Mouse (Mus musculus) left cerebral cortex, adult 8-10 months (tissue): ENCODE results near the gene Ccl26. TPM values are rescaled to one million over a fixed set of nuclear protein-coding genes. Genes with fewer than 3 reads are reported as not detected.

ENCODE experiments used
- DNase-seq, 2 experiments: peaks; one replicate each; pipeline ENCODE4 v3.0.0; 2022; ENCODE audit warnings: low spot score in 2 of 2
- total RNA-seq, 4 experiments: library from RNA; stranded (reverse); gene quantifications; 2 replicates each; pipeline ENCODE4 v1.2.4; 2022

Ccl26 gene
- total RNA-seq, 4 experiments from 2014 or later: not detected

DNA sequence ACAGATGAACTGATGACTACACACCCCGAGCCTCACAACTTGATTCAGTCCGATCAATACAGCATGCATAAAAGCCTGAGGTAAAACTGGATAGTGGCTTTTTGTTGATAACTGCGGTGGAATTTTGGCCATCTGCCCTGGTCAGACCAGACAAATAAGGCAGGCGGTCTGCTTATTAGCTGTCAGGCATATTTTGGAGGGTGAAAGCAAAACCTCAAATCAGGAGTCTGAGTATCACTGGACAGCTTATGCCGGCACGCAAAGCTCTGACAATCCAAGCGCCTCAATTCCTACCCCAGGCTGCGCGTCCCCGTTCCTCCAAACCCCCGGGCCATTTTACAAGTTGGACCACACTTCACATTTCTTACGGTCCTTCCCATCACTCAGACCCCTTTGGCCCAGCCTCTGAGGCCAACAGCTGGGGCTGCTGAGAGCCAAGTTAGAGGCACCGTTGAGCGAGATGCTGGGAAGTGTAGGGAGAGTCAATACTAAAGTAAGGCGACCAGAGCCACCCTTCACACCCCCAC is 19.3 kb downstream of the Ccl26 start:
- DNase-seq: no peak

DNA sequence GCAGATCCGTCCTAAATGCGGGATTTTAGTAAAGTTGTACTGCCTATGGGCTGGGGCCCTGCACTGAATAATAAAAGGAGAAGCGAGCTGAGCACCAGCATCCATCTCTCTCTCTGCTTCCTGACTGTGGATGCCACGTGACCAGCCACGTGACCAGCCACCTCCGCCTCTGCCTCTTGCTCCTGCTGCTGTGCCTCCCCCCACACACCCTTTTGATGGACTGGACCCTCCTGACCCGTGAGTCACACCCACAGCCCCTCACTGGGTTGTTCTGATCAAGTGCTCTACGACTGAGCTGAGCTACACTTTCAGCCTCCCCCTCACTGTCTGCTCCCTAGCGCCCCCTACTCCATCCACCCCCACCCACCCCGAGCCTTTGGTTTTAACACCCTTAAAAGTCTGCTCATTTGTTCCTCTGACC is 25.6 kb downstream of the Ccl26 start:
- DNase-seq: no peak

DNA sequence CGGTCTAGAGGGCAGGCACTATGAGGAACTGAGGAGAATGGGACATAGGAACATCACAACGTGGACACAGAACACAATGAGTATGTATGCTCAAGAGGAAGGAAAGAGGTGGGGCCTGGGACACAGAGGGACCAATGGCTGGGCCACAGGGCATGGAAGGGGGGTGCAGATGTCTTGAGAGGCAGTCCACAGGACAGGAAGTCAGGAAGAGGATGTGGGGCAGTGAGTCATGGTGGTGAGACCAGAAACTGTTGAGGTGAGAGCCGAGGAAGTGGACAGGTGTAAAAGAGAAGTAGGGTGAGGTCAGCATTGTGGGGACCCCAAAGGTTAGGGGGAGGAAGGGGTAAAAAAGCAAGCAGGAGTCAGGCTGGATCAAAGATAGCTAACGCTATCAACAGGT is 26.0 kb downstream of the Ccl26 start:
- no peak for DNase-seq

DNA sequence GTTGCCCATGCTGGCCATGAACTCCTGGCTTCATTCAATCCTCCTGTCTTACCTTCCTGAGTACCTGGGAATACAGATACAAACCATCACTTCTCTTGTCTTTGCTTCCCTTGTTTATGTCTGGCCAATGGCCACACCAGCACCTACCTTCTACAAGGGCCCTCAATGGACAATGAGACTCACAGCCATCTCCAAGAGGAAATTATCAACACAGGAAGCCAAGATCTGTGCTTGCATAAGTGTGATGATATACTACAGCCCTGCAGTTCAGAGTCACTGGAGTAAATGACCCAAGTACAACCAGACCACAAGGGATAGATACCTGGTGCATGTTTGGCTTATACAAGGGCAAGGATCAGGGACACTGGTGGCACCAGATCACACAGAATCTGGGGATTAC is 27.5 kb downstream of the Ccl26 start:
- no peak for DNase-seq

DNA sequence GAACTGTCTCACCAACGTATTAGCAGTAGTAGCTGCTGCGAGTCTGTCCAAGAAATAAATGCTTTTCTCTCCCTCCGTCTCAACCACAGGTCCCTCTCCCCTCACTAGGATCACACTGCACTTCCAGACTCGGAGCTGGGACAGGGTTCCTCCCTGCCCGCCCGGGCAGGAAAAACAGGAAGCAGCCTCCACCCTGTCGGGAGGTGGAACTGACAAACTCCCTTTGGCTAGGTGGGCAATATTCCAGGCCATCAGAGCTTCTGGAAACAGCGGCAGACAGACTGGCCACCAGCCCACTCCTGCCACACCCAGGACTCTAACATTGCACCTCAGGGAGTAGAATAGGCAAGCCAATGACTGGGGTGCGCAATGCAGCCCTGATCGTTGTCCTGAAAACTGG is 29.9 kb downstream of the Ccl26 start:
- DNase-seq: no peak

DNA sequence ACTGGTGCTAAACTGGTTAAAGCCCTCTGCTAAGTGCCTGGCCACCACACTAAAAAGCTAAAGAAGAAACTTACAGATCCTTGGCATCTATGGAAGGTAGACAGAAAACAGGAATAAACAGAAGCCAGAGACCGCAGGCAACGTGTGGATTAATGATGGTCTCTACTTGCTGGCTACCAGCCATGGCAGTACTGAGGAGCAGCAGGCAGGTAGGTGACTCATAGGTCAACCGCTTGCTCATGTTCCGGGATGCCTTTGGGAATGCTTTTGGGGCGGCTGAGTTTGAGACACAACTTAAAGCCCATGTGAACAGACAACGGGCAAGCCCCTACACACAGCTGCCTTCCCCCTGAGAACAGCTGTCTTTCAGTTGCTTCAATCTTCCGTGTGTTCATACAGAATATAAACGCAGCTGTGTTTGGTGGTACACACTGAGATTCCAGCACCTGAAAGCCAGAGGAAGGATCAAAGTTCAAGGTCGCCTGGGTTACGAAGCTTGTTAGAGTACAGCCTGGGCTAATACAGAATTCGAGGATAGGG is 32.0 kb downstream of the Ccl26 start:
- no peak for DNase-seq

DNA sequence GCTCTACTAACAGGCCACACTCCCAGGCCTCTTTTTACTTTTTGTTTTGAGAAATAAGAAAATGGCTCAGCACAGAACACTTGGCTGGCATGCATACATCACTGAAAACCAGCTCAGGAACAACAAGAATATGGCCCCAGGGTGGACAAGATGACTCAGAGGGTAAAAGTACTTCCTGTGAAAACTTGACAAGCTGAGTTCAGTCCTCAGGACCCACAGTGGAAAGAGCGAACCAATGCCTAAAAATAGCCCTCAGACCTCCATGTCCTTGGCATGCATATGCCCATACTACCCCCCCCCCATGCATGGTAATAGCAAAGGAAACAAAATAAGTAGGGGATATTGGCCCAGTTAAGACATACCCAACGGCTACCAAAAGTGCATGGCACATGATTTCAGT is 33.4 kb downstream of the Ccl26 start:
- no peak for DNase-seq

DNA sequence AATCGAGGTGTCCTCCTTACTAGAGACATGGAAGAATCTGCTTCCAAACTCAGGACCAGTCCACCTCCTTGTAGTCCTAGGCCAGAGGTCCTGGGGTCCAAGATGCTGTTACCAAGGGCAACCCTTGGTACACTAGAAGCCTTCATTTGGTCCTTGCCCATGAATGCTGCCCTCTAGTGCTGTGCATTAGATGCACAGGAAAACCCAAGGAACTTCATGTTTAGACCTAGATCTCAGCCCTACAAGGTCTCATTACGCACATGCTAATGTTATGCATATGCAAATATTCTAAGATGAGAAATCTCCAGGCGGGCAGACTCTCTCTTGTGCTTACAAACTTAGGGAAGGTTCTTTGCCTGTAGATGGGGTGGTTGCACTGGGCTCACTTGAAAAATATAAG is 34.1 kb downstream of the Ccl26 start:
- DNase-seq: no peak

DNA sequence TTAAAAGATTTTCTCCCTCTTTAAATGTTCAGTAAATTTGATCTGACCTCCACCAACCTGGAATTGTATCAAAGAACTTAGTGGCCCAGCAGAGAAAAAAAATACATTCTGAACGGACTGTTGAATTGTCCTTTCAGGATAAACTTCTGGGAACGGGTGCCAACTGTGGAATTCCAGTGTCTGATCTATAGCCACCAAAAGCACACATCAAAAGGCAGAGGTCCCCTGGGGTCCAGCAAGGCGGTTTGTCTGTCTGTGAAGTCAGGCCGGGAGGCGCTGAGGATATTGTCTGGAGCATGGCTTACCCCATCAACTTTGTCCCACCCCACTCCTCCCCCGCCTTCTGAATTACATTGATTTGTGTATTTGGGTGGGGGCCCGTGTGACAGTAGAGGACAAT is 35.4 kb downstream of the Ccl26 start:
- DNase-seq: no peak

DNA sequence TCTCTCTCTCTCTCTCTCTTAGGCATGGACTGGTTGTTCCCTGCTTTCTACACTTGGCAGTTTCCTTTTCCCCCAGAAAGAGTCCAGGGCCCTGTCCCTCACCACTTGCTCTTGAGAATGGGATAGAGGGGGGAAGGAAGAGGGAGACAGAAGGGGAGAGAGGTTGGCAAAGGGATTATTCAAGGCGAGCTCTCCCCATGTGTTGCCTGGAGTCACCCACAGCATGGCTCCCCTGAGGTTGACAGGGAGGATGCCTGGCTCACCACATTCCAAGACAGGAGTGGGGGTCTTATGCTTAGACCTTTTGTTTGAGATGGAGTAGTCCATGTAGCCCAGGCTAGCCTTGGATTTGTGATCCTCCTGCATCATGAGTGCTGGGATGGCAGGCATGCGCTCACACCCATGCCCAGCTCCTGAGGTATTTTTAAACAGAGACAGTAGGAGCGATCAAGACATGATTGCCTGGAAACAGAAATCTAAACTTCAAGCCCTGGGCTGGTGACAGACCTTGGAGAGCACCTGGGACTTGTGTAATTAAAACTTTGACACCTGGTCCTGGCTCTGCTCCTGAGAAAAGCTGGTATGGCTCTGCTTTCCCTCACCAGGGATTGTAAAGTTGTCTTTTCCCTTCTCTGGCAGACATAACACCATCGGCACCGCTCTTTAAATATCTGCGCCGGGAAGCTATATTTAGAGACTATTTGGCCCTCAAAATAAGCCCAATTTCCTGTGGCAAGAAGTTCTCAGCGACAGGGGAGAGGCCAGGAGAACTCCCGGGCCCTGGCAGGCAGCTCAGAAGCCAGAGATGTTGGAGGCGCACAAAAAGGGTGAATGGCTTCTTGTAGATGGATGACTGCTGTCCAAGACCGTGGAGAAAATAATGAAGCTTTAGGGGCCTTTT is 38.5 kb downstream of the Ccl26 start:
- DNase-seq: no peak

DNA sequence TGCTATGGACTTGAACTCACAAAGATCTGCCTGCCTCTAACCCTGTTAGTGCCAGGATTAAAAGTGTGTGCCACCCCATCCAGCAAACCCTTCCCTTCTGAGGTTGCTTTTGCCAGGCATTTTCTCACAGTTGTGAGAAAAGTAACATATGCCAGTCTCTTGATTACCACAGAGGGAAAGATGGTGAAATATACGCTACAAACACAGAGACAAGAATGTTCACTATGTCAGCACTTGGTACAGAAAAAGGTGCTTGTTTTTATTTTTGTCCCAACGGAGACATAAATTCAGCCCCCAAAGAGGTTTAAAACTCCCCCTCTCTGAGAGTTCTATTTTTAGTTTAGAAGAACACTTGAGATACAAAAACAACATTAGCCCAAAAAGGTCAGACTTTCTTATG is 39.3 kb downstream of the Ccl26 start:
- DNase-seq: no peak

DNA sequence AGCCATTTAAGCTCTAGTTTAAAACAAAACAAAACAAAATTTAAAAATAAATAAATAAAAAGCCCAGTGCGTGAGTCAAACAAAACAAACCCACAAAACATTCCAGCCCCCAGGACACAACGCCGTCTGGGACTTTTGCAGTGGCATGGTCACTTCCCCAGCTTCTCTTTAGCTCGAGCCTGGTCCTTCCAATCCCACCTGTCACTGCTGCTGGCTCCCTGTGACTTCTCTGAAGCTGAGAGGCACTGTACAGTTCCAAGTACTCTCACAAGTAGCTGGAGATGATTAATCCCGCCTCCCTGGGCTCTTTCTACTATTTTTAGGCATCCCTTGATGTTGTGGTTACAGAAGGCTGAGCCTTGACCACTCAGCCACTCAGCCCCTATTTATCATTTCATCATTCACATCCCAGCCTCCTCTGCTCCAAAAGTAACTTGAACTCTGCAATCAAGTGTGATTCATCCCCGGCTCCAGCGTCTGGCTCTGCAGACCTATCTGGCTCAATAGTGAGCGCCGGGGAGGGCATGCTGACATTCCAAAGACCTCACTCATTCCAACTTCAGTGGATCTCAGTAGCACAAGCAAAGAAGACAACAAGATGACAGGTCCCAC is 41.2 kb downstream of the Ccl26 start:
- DNase-seq: no peak

DNA sequence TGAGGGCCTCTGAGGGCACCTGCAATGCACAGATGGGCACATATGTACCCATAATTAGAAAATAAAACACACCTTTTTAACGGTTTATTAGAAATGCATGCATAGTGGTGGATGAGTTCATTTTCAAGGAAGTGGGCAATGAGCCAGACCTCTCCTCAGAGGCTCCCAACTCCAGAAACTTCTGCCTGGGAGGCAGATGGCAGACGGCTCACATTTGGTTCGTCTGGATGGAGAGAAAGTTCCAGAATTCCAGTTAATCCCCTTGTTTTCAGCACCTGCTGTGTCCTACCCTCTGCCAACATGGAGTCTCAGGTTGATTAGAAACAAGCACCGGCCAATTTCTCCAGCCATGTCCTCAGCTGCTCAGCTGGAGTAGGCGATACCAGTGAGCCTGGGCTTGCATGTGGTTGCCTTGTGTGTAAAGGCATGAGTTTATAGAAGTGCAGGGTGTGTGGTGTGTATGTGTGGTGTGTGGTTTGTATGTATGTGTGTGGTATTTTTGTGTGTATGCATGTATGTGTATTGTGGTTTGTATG is 46.0 kb downstream of the Ccl26 start:
- DNase-seq: no peak

DNA sequence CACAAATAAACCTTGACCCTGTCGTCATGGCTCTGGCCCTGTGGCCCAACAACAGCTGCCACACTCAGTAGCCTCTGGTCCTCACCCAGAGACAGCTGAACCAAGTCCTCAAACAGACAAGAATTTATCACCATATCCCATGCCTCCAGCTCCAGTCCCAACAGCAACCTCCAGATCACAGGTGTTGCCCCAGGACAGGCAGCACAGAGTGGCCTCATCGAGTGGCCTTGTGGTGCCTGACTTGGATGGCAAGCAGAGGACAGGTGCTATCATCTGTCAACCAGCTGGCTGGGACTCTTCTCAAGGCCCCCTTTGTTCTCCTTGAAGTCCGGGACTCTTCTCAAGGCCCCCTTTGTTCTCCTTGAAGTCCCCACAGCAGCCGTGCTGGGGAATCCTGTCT is 50.2 kb downstream of the Ccl26 start:
- no peak for DNase-seq

DNA sequence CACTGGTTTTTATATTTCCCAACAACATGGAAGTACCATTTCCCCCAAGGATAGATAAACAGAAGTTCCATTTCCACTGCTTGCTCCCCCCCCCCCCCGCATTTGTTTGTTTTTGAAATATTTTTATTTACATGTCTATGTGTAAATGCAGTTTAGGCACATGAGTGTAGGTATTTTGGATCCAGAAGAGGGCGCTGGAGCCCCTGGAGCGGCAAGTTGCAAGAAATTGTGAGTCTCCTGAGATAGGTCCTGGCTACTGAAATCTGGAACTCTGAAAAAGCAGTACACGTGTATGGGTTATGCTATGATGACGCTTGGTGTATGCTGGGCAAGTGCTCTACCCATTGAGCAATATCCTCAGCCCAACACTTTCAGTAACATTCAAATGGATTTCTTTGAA is 52.3 kb downstream of the Ccl26 start:
- no peak for DNase-seq

Other genes with a start within 250 kb of the Ccl26 start
- under 1 TPM in 1 of 4 experiments, not detected in 3; 0.78 TPM for gene Fkbp6, start 213.5 kb downstream of the Ccl26 start, total RNA-seq
- gene Trim50, start 210.3 kb downstream of the Ccl26 start, total RNA-seq: not detected
- gene Nsun5, start 193.6 kb downstream of the Ccl26 start, total RNA-seq: 10 to 100 TPM; 13.6 to 22.3 (median 20.3) TPM
- gene Pom121, start 169.0 kb downstream of the Ccl26 start, total RNA-seq: 10 to 100 TPM; 40.9 to 47.1 (median 44.0) TPM
- 10 to 100 TPM; 41.3 to 47.8 (median 45.0) TPM for gene Hip1, start 18.4 kb downstream of the Ccl26 start, total RNA-seq
- gene Ccl24, start 9.5 kb upstream of the Ccl26 start, total RNA-seq: not detected
- 10 to 100 TPM; 81.1 to 92.6 (median 88.4) TPM for gene Rhbdd2, start 69.0 kb upstream of the Ccl26 start, total RNA-seq
- 100 to 1,000 TPM in 1 of 4 experiments, 10 to 100 TPM in 3; 82.4 to 100 (median 95.4) TPM for gene Por, start 106.5 kb upstream of the Ccl26 start, total RNA-seq
- 10 to 100 TPM; 16.8 to 20.5 (median 19.7) TPM for gene Tmem120a, start 180.9 kb upstream of the Ccl26 start, total RNA-seq
- gene Styxl1, start 214.8 kb upstream of the Ccl26 start, total RNA-seq: under 1 TPM in 2 of 4 experiments, not detected in 2; 0.30 to 0.37 TPM
- 100 to 1,000 TPM; 407 to 445 (median 424) TPM for gene Mdh2, start 214.9 kb upstream of the Ccl26 start, total RNA-seq
- 10 to 100 TPM; 61.8 to 78.3 (median 68.6) TPM for gene Srrm3, start 243.3 kb upstream of the Ccl26 start, total RNA-seq